In the genomic region with DNA sequence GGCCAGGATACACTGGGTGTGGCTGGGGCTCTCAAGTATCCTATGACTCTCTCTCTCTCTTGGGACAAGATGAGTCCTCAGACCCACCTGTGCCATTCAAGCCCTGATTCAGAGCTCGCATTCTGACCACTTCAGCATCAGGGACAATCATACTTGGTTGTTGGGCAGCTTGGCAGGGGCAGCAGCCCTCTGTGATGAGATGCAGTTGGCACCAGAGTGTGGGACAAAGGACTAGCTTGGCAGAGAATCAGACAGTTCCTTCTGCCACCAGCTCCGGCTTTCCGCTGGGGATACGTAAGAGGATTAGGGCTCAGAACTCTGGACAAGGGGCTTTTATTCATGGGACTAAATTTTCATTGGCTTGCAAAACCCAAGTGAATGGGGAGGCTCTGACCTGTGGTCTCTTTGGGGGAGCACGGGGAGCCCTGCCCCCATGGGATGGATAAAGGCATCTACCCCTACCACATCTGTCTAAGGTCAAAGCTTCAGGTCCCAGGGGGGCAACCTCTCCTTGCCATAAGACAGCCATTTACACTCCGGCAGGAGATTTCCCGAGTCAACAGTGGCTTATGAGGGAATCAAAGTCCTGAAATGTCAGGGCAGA, we compare ENCODE assay signal across 12 mouse cellular contexts. TPM values are rescaled to one million over a fixed set of nuclear protein-coding genes. Genes with fewer than 3 reads are reported as not detected.
DNase-seq lines count a peak whose midpoint lies in the region; ATAC-seq lines count a peak whose summit lies in the region.
"Had no signal": no experiment of that assay in that cellular context is flagged by ENCODE, and none has a peak within 500 bp of the region (broad histone marks: within the 10 kb centered on the region; RNA-seq: fewer than 3 reads in every experiment).

No protein-coding gene starts in this region.

- H3K4me1 ChIP-seq in hindbrain, embryonic 13.5 days (replicated peaks) = 0 out of 2 replicates have a peak, but pooled peaks cover 2% of the 10 kb centered on the region
- H3K4me1 ChIP-seq in hindbrain, embryonic 10.5 days (replicated peaks) = peaks cover 11% of the 10 kb centered on the region; the same call in 1 of the 2 replicates
- H3K4me1 ChIP-seq in midbrain, embryonic 15.5 days = peaks cover 13% of the 10 kb centered on the region
- H3K4me1 ChIP-seq: heart, embryonic 15.5 days; neural tube, embryonic 12.5 days had no signal

- ATAC-seq in hindbrain, embryonic 13.5 days (ENCODE audit: low FRiP score) = peak; percentile 52
- ATAC-seq in midbrain, embryonic 15.5 days (replicated peaks) = peak; percentile 89
- ATAC-seq: Patski had no signal

- no peaks in the 10 kb centered on the region for H3K9me3 ChIP-seq in hindbrain, embryonic 13.5 days
- no peaks in the 10 kb centered on the region for H3K9me3 ChIP-seq in hindbrain, embryonic 10.5 days
- no peaks in the 10 kb centered on the region for H3K9me3 ChIP-seq in midbrain, embryonic 15.5 days
- H3K9me3 ChIP-seq: heart, embryonic 15.5 days; neural tube, embryonic 12.5 days had no signal

- H3K36me3 ChIP-seq in hindbrain, embryonic 13.5 days = no peaks in the 10 kb centered on the region
- H3K36me3 ChIP-seq in hindbrain, embryonic 10.5 days = no peaks in the 10 kb centered on the region
- H3K36me3 ChIP-seq in midbrain, embryonic 15.5 days (replicated peaks) = no peaks in the 10 kb centered on the region
- H3K36me3 ChIP-seq: heart, embryonic 15.5 days; neural tube, embryonic 12.5 days had no signal

- 58% methylated on average over 7 of the region's 7 CpGs for WGBS in hindbrain, embryonic 13.5 days
- 75% methylated on average over 7 of the region's 7 CpGs for WGBS in hindbrain, embryonic 10.5 days
- 9% methylated on average over 7 of the region's 7 CpGs for WGBS in midbrain, embryonic 15.5 days

- H3K27me3 ChIP-seq in hindbrain, embryonic 13.5 days = no peaks in the 10 kb centered on the region
- no peaks in the 10 kb centered on the region for H3K27me3 ChIP-seq in hindbrain, embryonic 10.5 days (ENCODE audit: insufficient read depth, poor library complexity, severe bottlenecking)
- no peaks in the 10 kb centered on the region for H3K27me3 ChIP-seq in midbrain, embryonic 15.5 days (replicated peaks)
- H3K27me3 ChIP-seq: heart, embryonic 15.5 days; neural tube, embryonic 12.5 days had no signal

- no peak overlapping the region for H3K4me2 ChIP-seq in hindbrain, embryonic 13.5 days
- H3K4me2 ChIP-seq in midbrain, embryonic 15.5 days = no peak overlapping the region
- H3K4me2 ChIP-seq: heart, embryonic 15.5 days; lung, embryonic 14.5 days; neural tube, embryonic 12.5 days had no signal

- H3K27ac ChIP-seq in hindbrain, embryonic 13.5 days = peak overlapping the region; percentile 60
- H3K27ac ChIP-seq in hindbrain, embryonic 10.5 days = no peak overlapping the region
- H3K27ac ChIP-seq in midbrain, embryonic 15.5 days = peak overlapping the region; percentile 71
- H3K27ac ChIP-seq: heart, embryonic 15.5 days; neural tube, embryonic 12.5 days had no signal

- H3K4me3 ChIP-seq in hindbrain, embryonic 13.5 days = no peak overlapping the region
- no peak overlapping the region for H3K4me3 ChIP-seq in hindbrain, embryonic 10.5 days
- no peak overlapping the region for H3K4me3 ChIP-seq in midbrain, embryonic 15.5 days
- H3K4me3 ChIP-seq: heart, embryonic 15.5 days; neural tube, embryonic 12.5 days had no signal

- H3K9ac ChIP-seq in hindbrain, embryonic 13.5 days = no peak overlapping the region
- H3K9ac ChIP-seq in midbrain, embryonic 15.5 days = no peak overlapping the region
- H3K9ac ChIP-seq: heart, embryonic 15.5 days; lung, embryonic 14.5 days; neural tube, embryonic 12.5 days had no signal

- no peak for DNase-seq in hindbrain, embryonic 10.5 days (ENCODE audit: low spot score)
- peak; percentile 73 to 77 for DNase-seq in cerebellum, postnatal 14 days
- DNase-seq in layer of hippocampus, adult 8-10 months (ENCODE audit: low spot score in 2 of 2) = peak; percentile 60 to 84
- no peak for DNase-seq in lung, postnatal 10 days
- no peak for DNase-seq in lung, postnatal 14 days
- DNase-seq in thymus, postnatal 0 days (ENCODE audit: low spot score) = no peak
- DNase-seq: lung, embryonic 14.5 days had no signal

RNA-seq across cellular contexts. Expression of a gene that starts 17.6 kb away (rescaled TPM):
- 44.6 and 48.7 TPM in 2 replicates for polyA plus RNA-seq in hindbrain, embryonic 13.5 days (2015; fragmentation: Nextera tagmentation; extraction: Ambion mirVana)
- 45.6 TPM in 2 replicates for polyA plus RNA-seq in hindbrain, embryonic 10.5 days (2016; fragmentation: Nextera tagmentation; extraction: Ambion mirVana)
- total RNA-seq in layer of hippocampus, adult 8-10 months (2022) = 10 to 100 TPM; 10.7 to 14.4 (median 11.0) TPM
- 44.8 and 48.4 TPM in 2 replicates for polyA plus RNA-seq in midbrain, embryonic 15.5 days (2015; fragmentation: Nextera tagmentation; extraction: Ambion mirVana)
- 20.5 and 20.9 TPM in 2 replicates for polyA plus RNA-seq in thymus, postnatal 0 days (2015; fragmentation: Nextera tagmentation; extraction: Ambion mirVana)

RNA-seq across cellular contexts. Expression of a gene that starts 43.8 kb away (rescaled TPM):
- polyA plus RNA-seq in hindbrain, embryonic 13.5 days (2015; fragmentation: Nextera tagmentation; extraction: Ambion mirVana) = 71.6 and 72.6 TPM in 2 replicates
- 7.0 and 15.1 TPM in 2 replicates for polyA plus RNA-seq in hindbrain, embryonic 10.5 days (2016; fragmentation: Nextera tagmentation; extraction: Ambion mirVana)
- total RNA-seq in layer of hippocampus, adult 8-10 months (2022) = 100 to 1,000 TPM; 256 to 334 (median 299) TPM
- 175 and 191 TPM in 2 replicates for polyA plus RNA-seq in midbrain, embryonic 15.5 days (2015; fragmentation: Nextera tagmentation; extraction: Ambion mirVana)
- polyA plus RNA-seq in thymus, postnatal 0 days (2015; fragmentation: Nextera tagmentation; extraction: Ambion mirVana) = 0.12 and 0.26 TPM in 2 replicates

RNA-seq across cellular contexts. Expression of a gene that starts 45.7 kb away (rescaled TPM):
- 45.3 and 46.2 TPM in 2 replicates for polyA plus RNA-seq in hindbrain, embryonic 13.5 days (2015; fragmentation: Nextera tagmentation; extraction: Ambion mirVana)
- polyA plus RNA-seq in hindbrain, embryonic 10.5 days (2016; fragmentation: Nextera tagmentation; extraction: Ambion mirVana) = 38.5 and 40.3 TPM in 2 replicates
- total RNA-seq in layer of hippocampus, adult 8-10 months (2022) = 100 to 1,000 TPM in 3 of 4 experiments, 10 to 100 TPM in 1; 99.5 to 121 (median 101) TPM
- polyA plus RNA-seq in midbrain, embryonic 15.5 days (2015; fragmentation: Nextera tagmentation; extraction: Ambion mirVana) = 64.9 and 65.2 TPM in 2 replicates
- 33.5 and 33.9 TPM in 2 replicates for polyA plus RNA-seq in thymus, postnatal 0 days (2015; fragmentation: Nextera tagmentation; extraction: Ambion mirVana)

Comparison
In these comparisons a context has a peak if more than half of its experiments do, and no peak if none do; other contexts are left out.
1. DNase-seq: peak in cerebellum, postnatal 14 days (2 of 2) and layer of hippocampus, adult 8-10 months (2 of 2); none in hindbrain, embryonic 10.5 days (single experiment), lung, postnatal 10 days (single experiment), lung, postnatal 14 days (single experiment) and thymus, postnatal 0 days (single experiment).